Mouse (Mus musculus): ENCODE measurements around the gene Nfkbia. TPM values are rescaled to one million over a fixed set of nuclear protein-coding genes. Genes with fewer than 3 reads are reported as not detected.

The Nfkbia gene
- total RNA-seq (2021): 10 to 100 TPM; 65.7 to 80.3 TPM
- polyA plus RNA-seq (2012; rRNA removed): 86.0 and 106 TPM in 2 replicates
- long read RNA-seq, transcript Nfkbia-201 (6 exons, 1,578 nt): major isoform, 73 of 84 reads
- long read RNA-seq, partial matches to known transcripts: 9 of 84 reads
- long read RNA-seq, other reads (novel, unspliced or antisense): 2 of 84 reads

- WGBS: under 1% methylated on average over 58 of the region's 58 CpGs
- peak; percentile 97 to 98 for DNase-seq
- peak within 1 kb of the TSS; percentile 95 for H3K9ac ChIP-seq (ENCODE audit: low read depth, low read length)
- peak within 1 kb of the TSS; percentile 89 for H3K4me3 ChIP-seq
- H3K27me3 ChIP-seq (ENCODE audit: control insufficient read depth, insufficient read depth, low read length): no peaks in the 10 kb centered on the region
- H3K27ac ChIP-seq: peak within 1 kb of the TSS; percentile 100
- TF ChIP-seq POLR2A (IDR thresholded peaks at IDR 0.05; ENCODE audit: insufficient read depth, low read depth, low read length): peak; percentile 98
- peak; percentile 46 for TF ChIP-seq CTCF (IDR thresholded peaks at IDR 0.05)
- peak; percentile 81; the same call in 1 of the 2 replicates for TF ChIP-seq EP300 (IDR thresholded peaks at IDR 0.05; ENCODE audit: insufficient read depth, low read depth, low read length)
- H3K79me2 ChIP-seq (replicated peaks; ENCODE audit: control insufficient read depth, insufficient read depth, low read length): no peaks in the 10 kb centered on the region
- intact Hi-C loops (cut with DNase I): loop anchor here (1.0 kb wide), 1 partner anchor 94 kb away; no protein-coding TSS in a partner anchor
- peaks cover 17% of the 10 kb centered on the region for H3K4me1 ChIP-seq (ENCODE audit: control insufficient read depth, insufficient read depth, low read length)
- peaks cover 29% of the 10 kb centered on the region for H3K36me3 ChIP-seq (ENCODE audit: control insufficient read depth, insufficient read depth, low read length)
These were observed at the start of gene Nfkbia for GRCm38 (mm10) chr12:55492184-55492898. TSS of gene Nfkbia (minus strand) at chr12:55492647.

- Histone ChIP-seq H3K36me3 (ENCODE audit: control insufficient read depth, insufficient read depth, low read length) (no peaks in the 10 kb centered on the region), H3K9ac (ENCODE audit: low read depth, low read length) (no peak overlapping the region), H3K79me2 (replicated peaks; ENCODE audit: control insufficient read depth, insufficient read depth, low read length) (no peaks in the 10 kb centered on the region), H3K4me1 (ENCODE audit: control insufficient read depth, insufficient read depth, low read length) (no peaks in the 10 kb centered on the region), H3K27ac (no peak overlapping the region), H3K27me3 (ENCODE audit: control insufficient read depth, insufficient read depth, low read length) (peaks cover 5% of the 10 kb centered on the region), H3K4me3 (no peak overlapping the region)
- no peak for DNase-seq
- intact Hi-C loops (cut with DNase I): no loop called here
- TF ChIP-seq CTCF (IDR thresholded peaks at IDR 0.05) (no peak), POLR2A (IDR thresholded peaks at IDR 0.05; ENCODE audit: insufficient read depth, low read depth, low read length) (no peak), EP300 (IDR thresholded peaks at IDR 0.05; ENCODE audit: insufficient read depth, low read depth, low read length) (no peak)
- WGBS: 63% methylated on average over 8 of the region's 8 CpGs
These were observed 46.7 kb upstream of the Nfkbia start for GRCm38 (mm10) chr12:55539157-55539556.

GRCm38 (mm10) chr12:55538328-55538971, 46.0 kb upstream of the Nfkbia start:
- intact Hi-C loops (cut with DNase I): no loop called here
- DNase-seq: no peak
- no peaks in the 10 kb centered on the region for H3K4me1 ChIP-seq (ENCODE audit: control insufficient read depth, insufficient read depth, low read length)
- TF ChIP-seq POLR2A (IDR thresholded peaks at IDR 0.05; ENCODE audit: insufficient read depth, low read depth, low read length) (no peak), CTCF (IDR thresholded peaks at IDR 0.05) (no peak), EP300 (IDR thresholded peaks at IDR 0.05; ENCODE audit: insufficient read depth, low read depth, low read length) (no peak)
- no peaks in the 10 kb centered on the region for H3K79me2 ChIP-seq (replicated peaks; ENCODE audit: control insufficient read depth, insufficient read depth, low read length)
- H3K4me3 ChIP-seq: no peak overlapping the region
- no peak overlapping the region for H3K9ac ChIP-seq (ENCODE audit: low read depth, low read length)
- H3K27me3 ChIP-seq (ENCODE audit: control insufficient read depth, insufficient read depth, low read length): peaks cover 5% of the 10 kb centered on the region
- WGBS: 82% methylated on average over 1 of the region's 1 CpGs
- no peaks in the 10 kb centered on the region for H3K36me3 ChIP-seq (ENCODE audit: control insufficient read depth, insufficient read depth, low read length)
- H3K27ac ChIP-seq: no peak overlapping the region

GRCm38 (mm10) chr12:55537742-55538141, 45.3 kb upstream of the Nfkbia start:
- DNase-seq: no peak
- 68% methylated on average over 7 of the region's 7 CpGs for WGBS
- TF ChIP-seq POLR2A (IDR thresholded peaks at IDR 0.05; ENCODE audit: insufficient read depth, low read depth, low read length): no peak
- TF ChIP-seq EP300 (IDR thresholded peaks at IDR 0.05; ENCODE audit: insufficient read depth, low read depth, low read length): no peak
- no peak for TF ChIP-seq CTCF (IDR thresholded peaks at IDR 0.05)

GRCm38 (mm10) chr12:55536537-55537135, 44.2 kb upstream of the Nfkbia start:
- Histone ChIP-seq H3K27me3 (ENCODE audit: control insufficient read depth, insufficient read depth, low read length) (peaks cover 5% of the 10 kb centered on the region), H3K4me3 (no peak overlapping the region), H3K27ac (no peak overlapping the region), H3K4me1 (ENCODE audit: control insufficient read depth, insufficient read depth, low read length) (no peaks in the 10 kb centered on the region), H3K36me3 (ENCODE audit: control insufficient read depth, insufficient read depth, low read length) (no peaks in the 10 kb centered on the region), H3K79me2 (replicated peaks; ENCODE audit: control insufficient read depth, insufficient read depth, low read length) (no peaks in the 10 kb centered on the region), H3K9ac (ENCODE audit: low read depth, low read length) (no peak overlapping the region)
- WGBS: 8% methylated on average over 14 of the region's 14 CpGs
- TF ChIP-seq CTCF (IDR thresholded peaks at IDR 0.05): no peak
- TF ChIP-seq EP300 (IDR thresholded peaks at IDR 0.05; ENCODE audit: insufficient read depth, low read depth, low read length): no peak
- TF ChIP-seq POLR2A (IDR thresholded peaks at IDR 0.05; ENCODE audit: insufficient read depth, low read depth, low read length): no peak
- intact Hi-C loops (cut with DNase I): no loop called here
- no peak for DNase-seq

More at GRCm38 (mm10) chr12:55537742-55538141, 45.3 kb upstream of the Nfkbia start:
- intact Hi-C loops (cut with DNase I): no loop called here
- Histone ChIP-seq H3K9ac (ENCODE audit: low read depth, low read length) (no peak overlapping the region), H3K4me1 (ENCODE audit: control insufficient read depth, insufficient read depth, low read length) (no peaks in the 10 kb centered on the region), H3K27me3 (ENCODE audit: control insufficient read depth, insufficient read depth, low read length) (peaks cover 5% of the 10 kb centered on the region), H3K36me3 (ENCODE audit: control insufficient read depth, insufficient read depth, low read length) (no peaks in the 10 kb centered on the region), H3K27ac (no peak overlapping the region), H3K4me3 (no peak overlapping the region), H3K79me2 (replicated peaks; ENCODE audit: control insufficient read depth, insufficient read depth, low read length) (no peaks in the 10 kb centered on the region)

All from heart, adult 2 months (tissue).